Comparison of ENCODE assay signal across 11 mouse cellular contexts in the genomic region with DNA sequence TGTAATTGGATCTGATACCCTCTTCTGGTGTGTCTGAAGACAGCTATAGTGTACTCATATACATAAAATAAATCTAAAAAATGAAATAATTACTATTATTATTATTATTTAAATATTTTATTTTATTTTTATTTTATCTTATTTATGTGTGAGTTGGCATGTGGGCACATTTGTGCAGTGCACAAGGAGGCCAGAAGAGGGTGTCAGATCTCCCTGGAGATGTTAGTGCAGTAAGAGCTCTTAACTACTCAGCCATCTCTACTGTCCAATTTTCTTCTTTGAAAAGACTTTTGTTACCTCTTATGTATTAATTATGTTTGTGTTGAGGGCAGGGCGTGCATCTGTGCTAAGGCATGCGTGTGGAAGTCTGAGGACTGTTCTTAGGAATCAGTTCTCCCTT. TPM values are rescaled to one million over a fixed set of nuclear protein-coding genes. Genes with fewer than 3 reads are reported as not detected.
A peak's percentile ranks its signal among the peaks of the same experiment; 100 is the strongest.
DNase-seq lines count a peak whose midpoint lies in the region.
"Had no signal": no experiment of that assay in that cellular context is flagged by ENCODE, and none has a peak within 500 bp of the region (broad histone marks: within the 10 kb centered on the region; RNA-seq: fewer than 3 reads in every experiment).

No protein-coding gene starts in this region.

- H3K27ac ChIP-seq in limb, embryonic 10.5 days: no peak overlapping the region
- H3K27ac ChIP-seq: hindbrain, postnatal 0 days; midbrain, embryonic 13.5 days had no signal

- no peak overlapping the region for H3K4me3 ChIP-seq in limb, embryonic 10.5 days
- H3K4me3 ChIP-seq: midbrain, embryonic 13.5 days had no signal

- intact Hi-C loops in left cerebral cortex, postnatal 10 days (cut with DNase I): no loop called here

- H3K27me3 ChIP-seq in limb, embryonic 10.5 days (ENCODE audit: low read depth, poor library complexity, severe bottlenecking): peaks cover 7% of the 10 kb centered on the region

- 75% methylated on average over 2 of the region's 2 CpGs for WGBS in limb, embryonic 10.5 days

- peak; percentile 45 for DNase-seq in kidney, postnatal 10 days
- no peak for DNase-seq in kidney, postnatal 14 days
- DNase-seq in B cell, adult 2 months: peak; percentile 54 to 62
- peak; percentile 58 for DNase-seq in NIH3T3 (ENCODE audit: low read depth)
- DNase-seq in lung, postnatal 14 days: peak; percentile 42
- DNase-seq in limb, embryonic 10.5 days (ENCODE audit: low spot score): no peak
- no peak for DNase-seq in left cerebral cortex, postnatal 10 days (ENCODE audit: extremely low spot score in 1 of 2, low spot score in 2 of 2)
- DNase-seq: heart, adult 11 months; left cerebral cortex, postnatal 4 days had no signal

- no peaks in the 10 kb centered on the region for H3K36me3 ChIP-seq in limb, embryonic 10.5 days
- H3K36me3 ChIP-seq: midbrain, embryonic 13.5 days had no signal

- no peaks in the 10 kb centered on the region for H3K9me3 ChIP-seq in limb, embryonic 10.5 days (replicated peaks)
- H3K9me3 ChIP-seq: midbrain, embryonic 13.5 days had no signal

- H3K4me1 ChIP-seq in limb, embryonic 10.5 days: peaks cover 21% of the 10 kb centered on the region

RNA-seq across cellular contexts. Expression of a gene that starts 3.9 kb away (rescaled TPM):
- polyA plus RNA-seq in limb, embryonic 10.5 days (2016; fragmentation: Nextera tagmentation; extraction: Ambion mirVana): 21.9 and 28.3 TPM in 2 replicates
- total RNA-seq in left cerebral cortex, postnatal 10 days (2021): 10 to 100 TPM; 29.7 to 33.6 TPM

RNA-seq across cellular contexts. Expression of a gene that starts 14.3 kb away (rescaled TPM):
- polyA plus RNA-seq in limb, embryonic 10.5 days (2016; fragmentation: Nextera tagmentation; extraction: Ambion mirVana): 8.2 and 9.0 TPM in 2 replicates
- total RNA-seq in left cerebral cortex, postnatal 10 days (2021): 1 to 10 TPM; 4.0 to 4.4 TPM

RNA-seq across cellular contexts. Expression of a gene that starts 14.6 kb away (rescaled TPM):
- 64.8 and 68.3 TPM in 2 replicates for polyA plus RNA-seq in limb, embryonic 10.5 days (2016; fragmentation: Nextera tagmentation; extraction: Ambion mirVana)
- total RNA-seq in left cerebral cortex, postnatal 10 days (2021): 10 to 100 TPM; 22.0 to 23.7 TPM

RNA-seq across cellular contexts. Expression of a gene that starts 15.4 kb away (rescaled TPM):
- polyA plus RNA-seq in limb, embryonic 10.5 days (2016; fragmentation: Nextera tagmentation; extraction: Ambion mirVana): 2.0 TPM in 1 of 2 replicates, not detected in the other
- not detected for total RNA-seq in left cerebral cortex, postnatal 10 days (2021)
- total RNA-seq: hindbrain, postnatal 0 days; left cerebral cortex, postnatal 4 days had no signal

RNA-seq across cellular contexts. Expression of a gene that starts 20.3 kb away (rescaled TPM):
- polyA plus RNA-seq in limb, embryonic 10.5 days (2016; fragmentation: Nextera tagmentation; extraction: Ambion mirVana): 7.5 and 7.7 TPM in 2 replicates
- 10 to 100 TPM; 35.4 to 36.5 TPM for total RNA-seq in left cerebral cortex, postnatal 10 days (2021)

Comparison
In these comparisons a context has a peak if more than half of its experiments do, and no peak if none do; other contexts are left out.
1. DNase-seq: peak in kidney, postnatal 10 days (single experiment), B cell, adult 2 months (2 of 2), NIH3T3 (single experiment) and lung, postnatal 14 days (single experiment); none in kidney, postnatal 14 days (single experiment), limb, embryonic 10.5 days (single experiment) and left cerebral cortex, postnatal 10 days (0 of 2).